Mouse (Mus musculus): ENCODE measurements at regions not wholly inside any gene's neighbourhood (a gene's known extent, or its start where the extent isn't known, plus 50 kb on each side); places are given as distances from the start of the nearest gene placed in this dataset.
"Not testable (repeated sequence)": the region's sequence is repeated elsewhere in the genome, so short reads cannot be mapped to it uniquely, and the experiment has no call there.

- Histone ChIP-seq H3K9ac (no peak overlapping the region), H3K27me3 (ENCODE audit: insufficient read depth, low read length) (no peaks in the 10 kb centered on the region), H3K36me3 (ENCODE audit: insufficient read depth) (no peaks in the 10 kb centered on the region), H3K4me3 (ENCODE audit: low read depth, low read length) (no peak overlapping the region), H3K27ac (ENCODE audit: low read depth, low read length) (no peak overlapping the region), H3K9me3 (ENCODE audit: low read length) (no peaks in the 10 kb centered on the region), H3K4me1 (ENCODE audit: insufficient read depth) (no peaks in the 10 kb centered on the region), H3K4me2 (ENCODE audit: low read depth) (peak overlapping the region; percentile 1; the same call in 1 of the 2 replicates)
- WGBS = 24% methylated on average over 20 of the region's 20 CpGs
- TF ChIP-seq CTCF (IDR thresholded peaks at IDR 0.05; ENCODE audit: low read depth) = no peak
- DNase-seq (peak; percentile 13), ATAC-seq (peak; percentile 55)
Measured at GRCm38 (mm10) chr16:50783784-50784650, 193.1 kb upstream of the Ccdc54 start.

DNA sequence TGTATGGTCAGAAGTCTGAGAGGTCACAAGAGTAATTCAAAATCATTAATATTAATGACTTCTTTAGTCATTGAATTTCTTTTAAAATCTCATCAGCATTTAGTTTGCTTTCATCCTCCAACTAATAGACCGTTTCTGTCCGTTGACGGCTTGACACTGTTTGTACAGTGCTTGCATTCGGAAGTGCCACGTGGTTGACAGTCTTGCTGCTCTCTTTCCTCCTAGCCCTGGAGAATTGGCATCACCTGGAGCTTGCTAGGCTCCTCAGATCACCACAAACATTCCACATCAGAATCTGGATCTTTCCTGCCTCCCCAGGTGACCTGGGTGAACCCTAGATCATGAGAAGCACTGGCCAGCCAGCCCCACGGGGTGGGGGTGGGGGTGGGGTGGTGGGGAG is 192.3 kb upstream of the Ccdc54 start:
- ATAC-seq (no peak), DNase-seq (no peak)
- 21% methylated on average over 6 of the region's 6 CpGs for WGBS
- no peaks in the 10 kb centered on the region for H3K36me3 ChIP-seq (ENCODE audit: insufficient read depth)
- H3K4me3 ChIP-seq (ENCODE audit: low read depth, low read length) = no peak overlapping the region
- H3K9me3 ChIP-seq (ENCODE audit: low read length) = no peaks in the 10 kb centered on the region
- H3K4me1 ChIP-seq (ENCODE audit: insufficient read depth) = no peaks in the 10 kb centered on the region
- H3K27me3 ChIP-seq (ENCODE audit: insufficient read depth, low read length) = no peaks in the 10 kb centered on the region
- no peak for TF ChIP-seq CTCF (IDR thresholded peaks at IDR 0.05; ENCODE audit: low read depth)
- no peak overlapping the region for H3K4me2 ChIP-seq (ENCODE audit: low read depth)
- H3K9ac ChIP-seq = no peak overlapping the region
- H3K27ac ChIP-seq (ENCODE audit: low read depth, low read length) = no peak overlapping the region

DNA sequence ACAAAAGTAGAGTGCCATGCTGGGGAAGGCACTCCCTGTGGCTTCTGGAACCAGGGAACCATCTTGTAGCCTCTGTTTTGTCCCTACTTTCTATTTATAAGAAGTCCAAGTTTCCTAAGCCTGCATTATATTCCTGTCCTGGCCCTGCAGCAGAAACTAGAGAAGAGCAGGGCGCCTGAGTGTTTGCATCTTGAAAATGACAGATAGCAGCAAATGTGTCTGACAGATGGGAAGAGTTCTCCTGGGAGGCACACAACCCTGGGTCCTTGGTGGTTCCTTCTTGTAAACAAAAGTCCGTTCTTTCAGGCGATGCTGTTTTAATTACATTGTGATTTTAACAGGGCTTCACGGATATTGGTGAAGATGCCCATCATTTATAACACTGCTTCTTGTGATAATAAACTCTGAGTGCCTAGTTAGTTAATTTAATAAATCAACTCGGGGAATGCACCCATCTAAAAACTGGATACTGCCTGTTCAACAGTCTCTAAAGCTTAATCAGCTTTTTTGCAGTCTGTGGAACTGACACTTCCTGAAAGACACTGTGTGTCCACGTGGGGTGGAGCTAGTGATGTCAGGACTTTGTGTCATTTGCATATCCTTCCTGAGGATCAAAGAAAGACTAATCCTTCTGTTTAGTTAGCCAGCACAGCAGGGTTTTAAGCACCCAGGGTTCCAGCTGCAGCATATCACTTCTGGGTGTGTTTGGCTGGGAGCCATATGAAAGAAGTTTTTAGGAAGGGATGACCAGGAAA is 188.3 kb upstream of the Ccdc54 start:
- Histone ChIP-seq H3K4me3 (ENCODE audit: low read depth, low read length) (no peak overlapping the region), H3K4me1 (ENCODE audit: insufficient read depth) (no peaks in the 10 kb centered on the region), H3K36me3 (ENCODE audit: insufficient read depth) (no peaks in the 10 kb centered on the region), H3K27ac (ENCODE audit: low read depth, low read length) (no peak overlapping the region), H3K27me3 (ENCODE audit: insufficient read depth, low read length) (no peaks in the 10 kb centered on the region), H3K9me3 (ENCODE audit: low read length) (no peaks in the 10 kb centered on the region), H3K4me2 (ENCODE audit: low read depth) (no peak overlapping the region), H3K9ac (no peak overlapping the region)
- ATAC-seq (no peak; the same call in 1 of the 2 replicates), DNase-seq (no peak)
- no peak for TF ChIP-seq CTCF (IDR thresholded peaks at IDR 0.05; ENCODE audit: low read depth)
- WGBS = 27% methylated on average over 6 of the region's 6 CpGs

DNA sequence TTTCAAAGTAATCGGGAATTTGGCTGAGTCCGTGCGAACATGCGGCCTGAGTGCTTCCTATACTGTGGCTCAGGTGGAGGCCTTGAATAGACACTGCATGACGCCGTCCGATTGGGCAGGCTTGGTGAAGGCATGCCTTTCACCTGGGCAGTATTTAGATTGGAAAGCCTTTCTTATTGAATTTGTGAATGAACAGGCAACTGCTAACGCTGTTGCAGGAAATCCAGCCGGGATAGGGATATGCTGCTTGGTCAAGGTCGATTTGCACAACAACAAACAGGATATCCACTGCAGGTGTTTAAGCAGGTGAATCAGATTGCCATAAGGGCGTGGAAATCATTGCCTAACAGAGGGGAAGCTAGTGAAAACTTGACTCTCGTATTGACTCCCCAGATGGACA is 183.7 kb upstream of the Ccdc54 start:
- WGBS = 96% methylated on average over 12 of the region's 12 CpGs
- H3K9ac ChIP-seq; H3K36me3 ChIP-seq (ENCODE audit: insufficient read depth); H3K4me3 ChIP-seq (ENCODE audit: low read depth, low read length); H3K4me1 ChIP-seq (ENCODE audit: insufficient read depth); ATAC-seq; H3K4me2 ChIP-seq (ENCODE audit: low read depth); H3K27me3 ChIP-seq (ENCODE audit: insufficient read depth, low read length); H3K9me3 ChIP-seq (ENCODE audit: low read length); H3K27ac ChIP-seq (ENCODE audit: low read depth, low read length); DNase-seq: not testable (repeated sequence)

DNA sequence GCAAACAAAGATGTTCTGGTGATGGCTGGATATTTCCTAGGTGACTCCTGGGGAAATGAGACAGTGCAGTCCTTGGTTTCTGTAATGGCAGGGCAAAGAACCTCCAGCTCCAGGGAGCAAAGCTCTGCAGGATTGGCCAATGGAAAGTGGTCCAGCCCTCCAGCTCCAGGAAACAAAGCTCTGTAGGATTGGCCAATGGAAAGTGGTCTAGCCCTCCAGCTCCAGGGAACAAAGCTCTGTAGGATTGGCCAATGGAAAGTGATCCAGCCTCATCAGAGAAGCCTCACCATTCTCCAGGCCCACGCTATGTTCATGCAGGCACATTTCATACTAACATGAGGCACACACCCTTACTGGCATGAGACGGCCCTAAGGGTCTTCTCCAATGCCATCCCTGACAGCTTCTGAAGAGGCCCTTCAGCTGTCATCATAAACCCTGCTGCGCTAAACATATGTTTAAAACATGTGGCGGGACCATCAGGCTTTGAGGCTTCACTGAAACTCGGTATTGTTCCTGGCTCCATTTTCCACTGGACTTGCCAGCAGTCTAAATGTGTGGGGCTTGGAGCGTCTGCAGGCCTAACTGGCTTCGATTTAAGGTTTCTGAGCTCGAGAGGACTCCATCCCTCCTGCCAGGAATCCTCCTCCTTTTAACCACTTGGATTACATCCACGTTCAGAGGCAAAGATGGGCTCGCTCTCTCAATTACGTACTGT is 175.3 kb upstream of the Ccdc54 start:
- Histone ChIP-seq H3K27me3 (ENCODE audit: insufficient read depth, low read length) (no peaks in the 10 kb centered on the region), H3K9me3 (ENCODE audit: low read length) (no peaks in the 10 kb centered on the region), H3K36me3 (ENCODE audit: insufficient read depth) (no peaks in the 10 kb centered on the region), H3K4me1 (ENCODE audit: insufficient read depth) (no peaks in the 10 kb centered on the region), H3K9ac (no peak overlapping the region), H3K4me2 (ENCODE audit: low read depth) (no peak overlapping the region), H3K27ac (ENCODE audit: low read depth, low read length) (no peak overlapping the region), H3K4me3 (ENCODE audit: low read depth, low read length) (no peak overlapping the region)
- DNase-seq (peak; percentile 56), ATAC-seq (peak; percentile 89)
- 58% methylated on average over 11 of the region's 11 CpGs for WGBS
- TF ChIP-seq CTCF (IDR thresholded peaks at IDR 0.05; ENCODE audit: low read depth) = no peak

DNA sequence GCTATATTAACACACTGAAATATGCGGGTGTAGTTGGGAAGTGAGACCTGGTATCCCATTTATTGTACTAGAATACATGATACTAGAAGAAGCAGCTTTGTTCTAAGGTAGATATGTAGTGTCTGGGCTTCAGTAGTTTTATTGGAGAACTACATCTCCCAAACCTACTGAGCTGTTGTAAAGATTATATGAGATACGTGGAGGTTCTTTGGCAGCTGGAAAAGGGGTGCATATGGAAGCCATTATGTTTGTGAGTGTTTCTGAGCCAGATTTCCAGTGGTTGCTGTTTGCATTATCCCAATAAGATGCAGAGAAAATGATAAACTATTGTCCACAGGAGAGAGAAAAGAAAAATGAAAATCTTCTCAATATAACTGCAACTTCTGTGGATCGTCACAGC is 171.1 kb upstream of the Ccdc54 start:
- TF ChIP-seq CTCF (IDR thresholded peaks at IDR 0.05; ENCODE audit: low read depth) = no peak
- H3K9ac ChIP-seq = no peak overlapping the region
- no peaks in the 10 kb centered on the region for H3K9me3 ChIP-seq (ENCODE audit: low read length)
- no peak overlapping the region for H3K4me2 ChIP-seq (ENCODE audit: low read depth)
- ATAC-seq (no peak), DNase-seq (no peak)
- H3K27me3 ChIP-seq (ENCODE audit: insufficient read depth, low read length) = no peaks in the 10 kb centered on the region
- H3K36me3 ChIP-seq (ENCODE audit: insufficient read depth) = no peaks in the 10 kb centered on the region
- H3K27ac ChIP-seq (ENCODE audit: low read depth, low read length) = no peak overlapping the region
- 87% methylated on average over 3 of the region's 3 CpGs for WGBS
- H3K4me1 ChIP-seq (ENCODE audit: insufficient read depth) = no peaks in the 10 kb centered on the region
- no peak overlapping the region for H3K4me3 ChIP-seq (ENCODE audit: low read depth, low read length)
